In the genomic region with DNA sequence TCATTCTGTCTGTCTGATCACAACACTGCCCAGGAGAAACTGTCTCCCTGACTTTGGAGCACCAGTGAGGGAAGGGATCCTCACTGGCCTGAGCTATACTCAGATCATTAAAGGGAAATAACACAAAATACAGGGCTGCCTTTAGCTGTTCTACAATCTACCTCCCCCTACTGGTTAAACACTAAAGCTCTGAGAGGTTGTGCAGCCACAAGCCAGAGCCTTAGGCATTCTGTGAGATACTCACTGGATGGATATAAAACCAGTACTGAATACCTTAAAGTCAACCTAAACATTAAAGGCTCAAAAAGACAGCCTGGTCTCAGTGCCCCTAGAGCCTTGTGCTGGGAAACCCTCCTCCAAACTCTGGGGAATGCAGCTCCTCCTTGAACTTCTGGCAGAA, we compare ENCODE assay signal across 12 mouse cellular contexts. TPM values are rescaled to one million over a fixed set of nuclear protein-coding genes. Genes with fewer than 3 reads are reported as not detected.
A peak's percentile ranks its signal among the peaks of the same experiment; 100 is the strongest.
DNase-seq lines count a peak whose midpoint lies in the region; ATAC-seq and TF ChIP-seq lines count a peak whose summit lies in the region.
"Had no signal": no experiment of that assay in that cellular context is flagged by ENCODE, and none has a peak within 500 bp of the region (broad histone marks: within the 10 kb centered on the region; RNA-seq: fewer than 3 reads in every experiment).

No protein-coding gene starts in this region.

- no peaks in the 10 kb centered on the region for H3K27me3 ChIP-seq in midbrain, embryonic 13.5 days
- no peaks in the 10 kb centered on the region for H3K27me3 ChIP-seq in midbrain, embryonic 10.5 days (ENCODE audit: low read depth, poor library complexity, severe bottlenecking)
- H3K27me3 ChIP-seq in forebrain, embryonic 15.5 days, result no peaks in the 10 kb centered on the region
- H3K27me3 ChIP-seq in thymus, adult 2 months (ENCODE audit: control insufficient read depth, insufficient read depth, low read length), result no peaks in the 10 kb centered on the region
- H3K27me3 ChIP-seq: liver, embryonic 15.5 days had no signal

- H3K27ac ChIP-seq in midbrain, embryonic 13.5 days, result no peak overlapping the region
- H3K27ac ChIP-seq in midbrain, embryonic 10.5 days (replicated peaks), result no peak overlapping the region
- H3K27ac ChIP-seq in forebrain, embryonic 15.5 days (replicated peaks), result no peak overlapping the region
- H3K27ac ChIP-seq in thymus, adult 2 months (ENCODE audit: control insufficient read depth, insufficient read depth, low read length), result no peak overlapping the region
- H3K27ac ChIP-seq: liver, embryonic 15.5 days had no signal

- peaks cover 25% of the 10 kb centered on the region for H3K4me1 ChIP-seq in midbrain, embryonic 13.5 days (replicated peaks)
- H3K4me1 ChIP-seq in midbrain, embryonic 10.5 days, result peaks cover 22% of the 10 kb centered on the region
- peaks cover 10% of the 10 kb centered on the region for H3K4me1 ChIP-seq in forebrain, embryonic 15.5 days
- no peaks in the 10 kb centered on the region for H3K4me1 ChIP-seq in thymus, adult 2 months (replicated peaks; ENCODE audit: control insufficient read depth, insufficient read depth, low read length)

- H3K9me3 ChIP-seq in midbrain, embryonic 13.5 days, result no peaks in the 10 kb centered on the region
- H3K9me3 ChIP-seq in midbrain, embryonic 10.5 days (replicated peaks), result no peaks in the 10 kb centered on the region
- H3K9me3 ChIP-seq in forebrain, embryonic 15.5 days, result no peaks in the 10 kb centered on the region
- H3K9me3 ChIP-seq: liver, embryonic 15.5 days had no signal

- no peak for TF ChIP-seq POLR2A in thymus, adult 2 months (IDR thresholded peaks at IDR 0.05; ENCODE audit: control insufficient read depth, extremely low read depth, insufficient read depth, low read length, poor library complexity)

- no peak for TF ChIP-seq CTCF in thymus, adult 2 months (IDR thresholded peaks at IDR 0.05; ENCODE audit: borderline replicate concordance, control insufficient read depth, extremely low read depth, insufficient read depth, low read length, poor library complexity)

- H3K4me3 ChIP-seq in midbrain, embryonic 13.5 days (replicated peaks), result no peak overlapping the region
- no peak overlapping the region for H3K4me3 ChIP-seq in midbrain, embryonic 10.5 days
- H3K4me3 ChIP-seq in forebrain, embryonic 15.5 days, result no peak overlapping the region
- H3K4me3 ChIP-seq in thymus, adult 2 months (ENCODE audit: control insufficient read depth, insufficient read depth, low read length), result no peak overlapping the region
- H3K4me3 ChIP-seq: liver, embryonic 15.5 days had no signal

- H3K4me2 ChIP-seq in midbrain, embryonic 13.5 days (replicated peaks), result no peak overlapping the region
- no peak overlapping the region for H3K4me2 ChIP-seq in forebrain, embryonic 15.5 days (replicated peaks)
- H3K4me2 ChIP-seq: liver, embryonic 15.5 days had no signal

- peak; percentile 69; the same call in 1 of the 2 replicates for ATAC-seq in frontal cortex, adult (ENCODE audit: low TSS enrichment)
- peak; percentile 44; the same call in 1 of the 2 replicates for ATAC-seq in midbrain, embryonic 13.5 days
- ATAC-seq in forebrain, embryonic 15.5 days (replicated peaks), result peak; percentile 56; the same call in 1 of the 2 replicates

- DNase-seq in frontal cortex, postnatal 14 days (ENCODE audit: low spot score in 2 of 2), result no peak
- no peak for DNase-seq in midbrain, embryonic 10.5 days (ENCODE audit: low spot score)
- no peak for DNase-seq in thymus, adult 2 months
- DNase-seq in kidney, postnatal 10 days, result no peak
- DNase-seq in spleen, postnatal 10 days (ENCODE audit: low spot score in 2 of 2), result no peak
- DNase-seq: cerebellum, adult 8-10 months; gastrocnemius, postnatal 25 days; thymus, postnatal 4 days had no signal

- no peak overlapping the region for H3K9ac ChIP-seq in midbrain, embryonic 13.5 days (replicated peaks)
- H3K9ac ChIP-seq in forebrain, embryonic 15.5 days (replicated peaks), result no peak overlapping the region
- H3K9ac ChIP-seq: liver, embryonic 15.5 days had no signal

- H3K36me3 ChIP-seq in midbrain, embryonic 13.5 days, result peaks cover 28% of the 10 kb centered on the region
- peaks cover 30% of the 10 kb centered on the region for H3K36me3 ChIP-seq in midbrain, embryonic 10.5 days
- peaks cover 13% of the 10 kb centered on the region for H3K36me3 ChIP-seq in forebrain, embryonic 15.5 days
- H3K36me3 ChIP-seq in thymus, adult 2 months (ENCODE audit: control insufficient read depth, insufficient read depth, low read length), result peaks cover 16% of the 10 kb centered on the region

RNA-seq across cellular contexts. Expression of a gene that starts 13.5 kb away (rescaled TPM):
- polyA plus RNA-seq in midbrain, embryonic 13.5 days (2015; fragmentation: Nextera tagmentation; extraction: Ambion mirVana), result 16.1 and 20.6 TPM in 2 replicates
- 10.3 and 14.6 TPM in 2 replicates for polyA plus RNA-seq in midbrain, embryonic 10.5 days (2016; fragmentation: Nextera tagmentation; extraction: Ambion mirVana)
- polyA plus RNA-seq in forebrain, embryonic 15.5 days (2015; fragmentation: Nextera tagmentation; extraction: Ambion mirVana), result 26.4 and 30.8 TPM in 2 replicates
- 129 and 200 TPM in 2 replicates for polyA plus RNA-seq in thymus, adult 2 months (2012; rRNA removed)
